Mouse (Mus musculus) left cerebral cortex, adult 2 months (tissue): ENCODE data around the gene Prtn3. TPM values are rescaled to one million over a fixed set of nuclear protein-coding genes. Genes with fewer than 3 reads are reported as not detected.

Experiments
- DNase-seq, 2 experiments: peaks; one replicate each; pipeline ENCODE4 v3.0.0; 2021 to 2022; ENCODE audit warnings: low spot score in 2 of 2, mixed read lengths in 1 of 2; ENCODE audit errors: extremely low spot score in 1 of 2
- H3K27ac ChIP-seq: fragments of 200-600 bp; 2 replicates; pipeline ENCODE4 v1.8.1; 2022
- H3K4me3 ChIP-seq: fragments of 200-600 bp; 2 replicates; pipeline ENCODE4 v1.8.1; 2022
- CTCF ChIP-seq: fragments of 200-600 bp; IDR thresholded peaks from 2 replicates; pipeline ENCODE4 v1.8.1; 2022; ENCODE audit warnings: antibody characterized with exemption, mild to moderate bottlenecking, moderate library complexity
- intact Hi-C: fragments of 180-260 bp; cut with DNase I; formaldehyde crosslinking; loops from one replicate; pipeline ENCODE4 v1.15.1; 2025
- total RNA-seq, 2 experiments: library from RNA; stranded (reverse); gene quantifications; 2 replicates each; pipeline ENCODE4 v1.2.3; 2021

The Prtn3 gene
- total RNA-seq, 2 experiments from 2014 or later: 1.7 to 2.6 TPM

DNA sequence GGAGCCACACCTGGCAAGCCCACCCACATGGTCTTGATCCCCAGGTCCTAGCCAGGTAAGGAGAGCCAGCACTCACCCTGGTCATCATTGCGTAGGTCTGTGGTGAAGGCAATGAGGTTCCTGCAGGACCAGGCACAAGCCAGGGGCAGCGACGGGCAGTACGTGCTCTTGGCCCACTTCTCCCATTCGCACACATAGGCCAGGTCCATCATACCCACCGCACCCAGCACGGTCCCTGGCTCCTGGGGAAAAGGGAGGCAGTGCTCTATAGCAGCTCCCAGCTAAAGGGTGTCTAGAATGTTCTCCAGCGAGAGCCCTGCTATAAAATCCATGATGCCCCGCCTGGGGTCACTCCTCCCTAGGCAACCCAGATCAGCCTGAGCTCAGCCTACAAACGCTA is 33.1 kb downstream of the Prtn3 start:
- no peak for DNase-seq
- Histone ChIP-seq H3K27ac (no peak overlapping the region), H3K4me3 (no peak overlapping the region)
- no peak for TF ChIP-seq CTCF
- intact Hi-C loops: no loop called here

DNA sequence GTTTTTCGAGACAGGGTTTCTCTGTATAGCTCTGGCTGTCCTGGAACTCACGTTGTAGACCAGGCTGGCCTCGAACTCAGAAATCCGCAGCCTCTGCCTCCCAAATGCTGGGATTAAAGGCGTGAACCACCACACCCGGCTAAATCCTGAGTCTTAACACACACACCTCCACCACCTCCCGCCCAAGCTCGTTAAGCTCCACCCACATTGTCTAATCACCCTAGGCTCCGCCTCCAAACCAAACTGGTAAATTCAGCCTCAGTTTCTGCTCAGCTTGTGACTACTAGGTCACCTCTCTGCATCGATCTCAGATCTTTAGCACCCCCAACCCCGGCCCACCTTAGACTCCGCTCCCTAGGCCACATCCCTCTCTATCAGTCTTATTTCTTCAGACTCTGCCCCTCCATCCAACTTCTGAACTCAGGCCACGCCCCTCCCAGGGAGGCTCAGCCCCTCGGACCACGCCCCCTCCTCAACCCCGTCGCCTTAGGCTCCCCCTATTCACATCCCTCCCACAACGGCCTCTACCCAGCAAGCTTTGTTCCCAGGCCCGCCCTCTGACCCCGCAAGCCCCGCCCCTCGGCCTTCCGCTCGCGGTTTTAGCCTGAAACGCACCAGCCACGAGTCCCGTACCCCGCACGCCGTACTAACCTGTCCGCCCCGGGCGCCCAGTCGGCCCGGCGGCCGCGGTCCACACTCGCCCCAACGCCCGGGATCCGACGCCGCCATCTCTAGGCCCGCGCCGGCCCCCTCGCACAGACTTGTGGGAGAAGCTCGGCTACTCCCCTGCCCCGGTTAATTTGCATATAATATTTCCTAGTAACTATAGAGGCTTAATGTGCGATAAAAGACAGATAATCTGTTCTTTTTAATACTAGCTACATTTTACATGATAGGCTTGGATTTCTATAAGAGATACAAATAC is 34.2 kb downstream of the Prtn3 start, which contains the start of gene Med16:
Gene Med16, minus strand, starts transcription at position 757 of the 925 bp plus-strand sequence.
- Histone ChIP-seq H3K27ac (peak within 1 kb of the TSS; percentile 99), H3K4me3 (peak within 1 kb of the TSS; percentile 72)
- DNase-seq: peak; percentile 90 to 92
- intact Hi-C loops: no loop called here
- TF ChIP-seq CTCF: no peak

DNA sequence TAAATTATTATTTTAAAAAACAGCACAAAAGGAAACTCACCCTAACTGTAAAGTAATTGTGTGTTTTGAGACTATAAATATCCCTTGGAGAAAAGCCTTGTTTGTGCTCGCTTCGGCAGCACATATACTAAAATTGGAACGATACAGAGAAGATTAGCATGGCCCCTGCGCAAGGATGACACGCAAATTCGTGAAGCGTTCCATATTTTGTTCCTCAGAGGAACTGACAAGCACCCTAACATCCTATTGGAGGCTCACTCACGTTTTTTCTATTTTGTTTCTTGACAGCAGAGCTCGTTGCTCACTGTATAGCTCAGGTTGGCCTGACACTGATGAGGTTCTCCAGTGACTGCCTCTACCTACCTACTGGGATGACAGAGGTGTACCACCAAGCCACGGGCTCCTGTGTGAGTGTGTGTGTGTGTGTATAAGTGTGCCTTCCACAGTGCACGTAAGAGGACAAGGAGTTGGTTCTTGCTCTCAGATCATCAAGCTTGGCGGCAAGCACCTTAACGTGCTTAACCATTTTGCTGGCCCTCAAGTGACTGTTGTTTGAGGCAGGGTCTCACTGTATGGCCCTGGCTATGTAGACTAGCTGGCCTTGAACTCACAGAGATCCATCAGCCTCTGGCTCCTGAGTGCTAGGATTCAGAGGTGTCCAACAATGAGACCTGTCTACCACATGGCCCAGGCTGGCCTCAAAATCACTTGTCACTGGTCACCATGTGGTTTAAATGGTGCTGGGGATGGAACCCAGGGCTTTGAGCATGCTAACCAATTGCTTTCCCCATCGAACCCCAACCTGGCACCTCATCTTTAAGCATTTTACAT is 35.0 kb downstream of the Prtn3 start:
- no peak for DNase-seq
- intact Hi-C loops: no loop called here
- Histone ChIP-seq H3K27ac (peak overlapping the region; percentile 99), H3K4me3 (peak overlapping the region; percentile 72)
- TF ChIP-seq CTCF: no peak

DNA sequence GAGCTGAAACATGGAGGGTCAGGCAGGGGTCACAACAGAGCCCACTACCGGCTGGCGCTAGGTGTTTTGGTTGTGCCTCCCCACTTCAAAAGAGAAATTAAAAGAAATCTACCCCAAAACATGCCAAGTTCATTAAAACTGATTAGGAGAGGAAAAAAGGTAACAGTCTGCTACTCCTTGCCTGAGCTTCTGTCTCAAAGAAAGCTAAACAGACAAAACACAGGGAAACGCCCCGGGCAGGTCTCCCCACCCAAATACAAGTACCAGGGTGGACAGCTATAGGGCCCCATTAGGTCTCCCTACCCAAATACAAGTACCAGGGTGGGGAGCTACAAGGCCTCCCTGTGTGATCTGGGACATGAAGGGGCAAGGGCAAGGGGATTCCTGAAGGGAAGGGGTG is 36.3 kb downstream of the Prtn3 start, which contains the start of gene Gm26602:
Gene Gm26602, plus strand, starts transcription at position 301 of the 400 bp plus-strand sequence.
- H3K4me3 ChIP-seq: no peak within 1 kb of the TSS
- DNase-seq: no peak
- intact Hi-C loops: no loop called here
- TF ChIP-seq CTCF: no peak
- H3K27ac ChIP-seq: peak within 1 kb of the TSS; percentile 99

DNA sequence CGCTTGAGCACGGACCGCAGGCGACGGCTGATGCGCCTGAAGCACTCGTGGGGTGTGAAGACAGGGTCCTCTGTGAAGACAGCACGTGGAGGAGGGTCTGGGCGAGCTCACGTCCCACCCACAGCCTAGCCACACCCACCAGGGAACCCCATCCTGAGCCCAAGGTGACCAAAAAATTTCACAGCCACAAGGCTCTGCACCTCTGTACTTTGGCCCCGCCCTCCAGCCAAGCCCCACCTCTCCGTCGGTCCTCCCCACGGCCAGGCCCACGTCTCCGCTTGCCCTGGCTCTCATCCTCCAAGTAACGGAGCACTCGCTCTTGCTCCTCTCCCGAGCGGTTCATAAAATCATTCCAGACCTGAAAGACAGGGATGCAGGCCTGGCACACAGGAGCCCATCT is 38.1 kb downstream of the Prtn3 start:
- Histone ChIP-seq H3K4me3 (no peak overlapping the region), H3K27ac (no peak overlapping the region)
- no peak for TF ChIP-seq CTCF
- intact Hi-C loops: no loop called here
- no peak for DNase-seq

DNA sequence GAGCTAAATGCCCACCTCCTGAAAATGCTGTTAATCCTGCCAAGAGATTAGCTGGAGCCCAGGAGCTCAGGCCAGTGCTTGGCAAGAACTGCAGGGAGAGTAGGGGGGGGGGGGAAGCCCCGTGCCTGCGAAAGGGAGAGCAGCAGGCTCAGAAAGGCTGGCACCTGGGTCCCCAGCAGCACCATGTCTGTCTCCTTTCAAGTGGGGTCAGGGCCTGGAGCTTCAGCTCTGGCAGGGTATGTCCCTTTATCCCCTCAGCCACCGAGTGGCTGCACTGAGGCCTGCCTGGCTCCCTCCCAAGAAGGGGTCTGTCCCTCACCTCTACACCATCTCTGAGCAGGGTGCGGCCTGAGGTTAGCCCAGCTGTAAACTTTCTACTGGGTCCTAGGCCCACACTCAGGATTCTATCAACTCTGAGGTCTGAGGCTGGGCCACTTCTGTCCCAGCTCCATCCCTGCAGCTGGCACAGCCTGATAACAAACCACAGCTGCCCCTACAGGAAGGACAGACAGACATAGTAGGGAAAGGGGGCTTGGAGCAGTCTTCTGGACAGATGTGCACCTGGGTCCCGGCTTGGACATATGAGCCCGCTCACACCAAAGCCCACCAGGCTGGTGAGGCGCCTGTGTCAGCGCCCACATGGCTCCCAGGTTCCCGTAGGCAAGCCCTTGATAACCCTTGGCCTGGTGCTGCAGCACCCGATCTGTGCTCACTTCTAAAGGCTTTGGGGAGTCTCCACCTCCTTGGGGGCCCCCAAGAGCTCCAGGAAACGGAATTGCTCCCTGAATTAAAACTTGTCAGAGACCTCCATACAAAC is 40.1 kb downstream of the Prtn3 start:
- DNase-seq: no peak
- Histone ChIP-seq H3K4me3 (no peak overlapping the region), H3K27ac (no peak overlapping the region)
- intact Hi-C loops: no loop called here
- TF ChIP-seq CTCF: no peak

DNA sequence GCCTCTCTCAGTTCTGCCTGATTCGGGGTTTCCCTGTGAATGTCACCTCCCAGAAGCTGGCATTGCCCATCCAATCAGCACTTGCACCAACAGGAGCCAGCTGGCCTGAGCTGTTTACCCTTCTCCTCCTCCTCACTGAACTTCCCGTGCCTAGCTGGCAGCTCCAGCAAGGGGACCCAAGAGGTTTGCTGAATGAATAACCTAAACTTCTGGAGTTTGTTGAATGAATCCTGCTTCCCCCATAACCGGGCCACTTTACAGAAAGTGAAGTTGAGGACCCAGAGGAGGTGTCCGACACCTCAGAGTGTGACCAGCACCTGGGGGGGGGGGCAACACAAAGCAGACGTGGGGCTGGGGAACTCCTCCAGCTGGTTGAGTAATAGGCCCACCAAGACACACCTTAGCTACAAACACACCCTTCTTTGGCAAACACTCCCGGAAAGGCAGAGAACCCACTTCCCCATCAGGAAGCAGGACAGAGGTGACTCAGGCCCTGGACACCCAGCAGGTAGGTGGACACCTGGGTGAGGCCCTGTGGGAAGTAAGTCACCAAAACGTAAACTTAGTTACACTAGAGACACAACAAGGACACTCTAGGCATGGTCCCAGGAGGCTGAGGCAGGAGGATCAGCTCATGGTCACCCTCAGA is 40.8 kb downstream of the Prtn3 start:
- intact Hi-C loops: no loop called here
- peak overlapping the region; percentile 61 for H3K4me3 ChIP-seq

DNA sequence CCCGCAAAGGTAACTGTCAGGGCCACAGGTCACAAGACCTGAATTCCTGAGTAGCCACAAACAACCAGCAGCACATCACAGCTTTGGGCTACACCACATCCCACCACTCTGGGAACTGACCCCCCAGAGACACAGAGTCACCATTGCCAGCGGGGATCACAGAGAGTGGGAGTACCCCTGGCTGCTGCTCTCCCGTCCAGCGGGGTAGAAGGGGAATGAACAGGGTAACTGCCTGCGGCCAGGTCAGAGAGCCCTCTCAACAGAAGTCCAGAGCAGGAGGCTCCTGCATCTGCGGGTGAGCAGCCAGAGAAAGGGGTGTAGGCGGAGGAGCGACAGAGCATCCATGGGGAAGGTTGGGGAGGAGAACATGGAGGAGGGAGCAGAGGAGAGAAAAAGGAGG is 41.8 kb downstream of the Prtn3 start:
- intact Hi-C loops: no loop called here
- H3K4me3 ChIP-seq: peak overlapping the region; percentile 61
- no peak for TF ChIP-seq CTCF
- H3K27ac ChIP-seq: peak overlapping the region; percentile 96
- DNase-seq: no peak

More for the DNA sequence above, 40.8 kb downstream of the Prtn3 start:
- TF ChIP-seq CTCF: no peak
- DNase-seq: no peak
- no peak overlapping the region for H3K27ac ChIP-seq

DNA sequence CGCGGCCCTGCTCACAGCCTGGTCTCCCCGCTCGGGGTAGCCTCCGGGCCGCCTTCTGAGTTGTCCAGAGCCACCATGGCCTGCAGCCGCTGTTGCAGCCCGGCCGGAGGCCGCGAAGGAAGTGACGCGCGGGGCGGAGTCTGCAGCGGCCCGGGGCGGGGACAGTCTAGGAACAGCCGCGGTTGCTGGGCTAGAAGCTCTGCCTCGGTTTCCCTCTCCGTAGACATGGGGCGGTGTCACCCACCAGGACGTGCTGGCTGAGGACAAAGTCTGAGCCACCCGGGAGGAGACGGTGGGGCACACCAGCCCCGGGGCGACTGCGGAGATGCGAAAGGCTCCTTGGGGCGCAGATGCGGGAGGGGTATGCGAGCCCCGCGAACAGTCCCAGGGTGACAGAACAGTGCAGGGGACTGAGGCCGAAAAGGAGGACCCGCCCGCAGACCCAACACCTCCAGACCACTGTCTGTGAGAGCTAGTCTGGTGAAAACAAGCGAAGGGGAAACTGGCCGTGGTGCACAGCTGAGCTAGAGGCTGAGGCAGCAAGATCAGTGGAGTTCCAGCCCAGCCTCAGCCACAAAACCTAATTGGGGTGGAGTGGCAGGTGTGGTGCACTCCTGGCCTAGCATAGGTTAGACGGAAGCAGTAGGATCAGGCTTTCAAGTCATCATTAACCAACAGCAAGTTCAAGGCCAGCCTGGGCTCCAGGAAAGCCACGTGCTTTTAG is 42.7 kb downstream of the Prtn3 start, which contains the start of gene Kiss1r:
Gene Kiss1r, plus strand, starts transcription at position 164 of the 724 bp plus-strand sequence.
- Histone ChIP-seq H3K4me3 (peak within 1 kb of the TSS; percentile 61), H3K27ac (peak within 1 kb of the TSS; percentile 96)
- intact Hi-C loops: no loop called here
- TF ChIP-seq CTCF: no peak
- peak; percentile 85 to 89 for DNase-seq

DNA sequence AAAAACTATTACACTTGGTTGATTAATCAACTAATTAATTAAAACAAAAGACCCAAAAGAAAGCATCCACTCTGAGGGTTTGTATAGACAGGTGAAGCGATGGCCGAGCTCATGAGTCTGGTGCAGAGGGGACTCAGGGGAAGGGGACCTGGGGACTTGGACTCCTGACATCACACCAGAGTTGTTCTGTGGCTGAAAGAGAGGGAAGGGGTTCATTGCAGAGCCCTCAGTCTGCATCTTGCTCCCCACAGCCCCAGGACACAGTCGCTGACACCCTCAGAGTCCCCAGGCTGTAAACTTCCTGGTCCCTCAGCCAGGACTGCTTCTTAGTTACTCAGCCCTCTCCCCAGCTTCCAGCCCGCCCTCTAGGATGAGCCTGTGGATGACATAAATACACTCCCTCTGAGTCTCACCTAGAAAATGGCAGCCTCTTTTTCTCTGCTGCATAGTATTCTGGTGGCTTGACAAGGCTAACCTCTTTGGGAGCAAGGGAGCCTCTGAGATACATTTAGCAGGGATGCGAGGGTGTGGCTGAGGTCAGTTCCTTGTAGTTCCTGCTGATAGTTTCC is 43.3 kb downstream of the Prtn3 start:
- intact Hi-C loops: no loop called here
- no peak for TF ChIP-seq CTCF
- Histone ChIP-seq H3K27ac (peak overlapping the region; percentile 96), H3K4me3 (peak overlapping the region; percentile 61)
- DNase-seq: no peak
